Mouse (Mus musculus): ENCODE data around the gene Rag2.

GRCm38 (mm10) chr2:101665058-101665702, 40.7 kb downstream of the Rag2 start:
- TF ChIP-seq GATA1 (IDR thresholded peaks at IDR 0.05; ENCODE audit: borderline replicate concordance, low read length), result no peak
- TF ChIP-seq FLI1 (IDR thresholded peaks at IDR 0.05; ENCODE audit: low read length), result no peak
